Mouse (Mus musculus) limb, embryonic 14.5 days (tissue): ENCODE measurements around the gene Ldha. TPM values are rescaled to one million over a fixed set of nuclear protein-coding genes. Genes with fewer than 3 reads are reported as not detected.
A peak's percentile ranks its signal among the peaks of the same experiment; 100 is the strongest.

ENCODE experiments used
- ATAC-seq: fragments of 200-750 bp; cut with Nextera tagmentation; 2 replicates; pipeline ENCODE4 v1.8.0; 2017; ENCODE audit warnings: low read depth, moderate number of reproducible peaks, moderate TSS enrichment; ENCODE audit not compliant: low FRiP score
- DNase-seq: peaks from one replicate; pipeline ENCODE4 v3.0.0-alpha.2; 2015; ENCODE audit warnings: low spot score
- H3K27ac ChIP-seq: fragments of 300-500 bp; sonication (generic); replicated peaks from 2 replicates; pipeline ENCODE4 v1.5.1; 2014; ENCODE audit warnings: low read depth, mild to moderate bottlenecking, low read length, moderate library complexity, mixed read lengths
- H3K27me3 ChIP-seq: fragments of 300-500 bp; sonication (generic); 2 replicates; pipeline ENCODE4 v1.6.1; 2014; ENCODE audit warnings: low read length, mixed read lengths; ENCODE audit not compliant: control insufficient read depth, insufficient read depth
- H3K36me3 ChIP-seq: fragments of 300-500 bp; sonication (generic); 2 replicates; pipeline ENCODE4 v1.6.1; 2014; ENCODE audit warnings: mild to moderate bottlenecking, low read length, moderate library complexity, mixed read lengths; ENCODE audit not compliant: control insufficient read depth, insufficient read depth
- H3K4me1 ChIP-seq: fragments of 300-500 bp; sonication (generic); 2 replicates; pipeline ENCODE4 v1.6.1; 2014; ENCODE audit warnings: antibody characterized with exemption, low read length, mixed read lengths; ENCODE audit not compliant: control insufficient read depth, insufficient read depth
- H3K4me2 ChIP-seq: fragments of 300-500 bp; sonication (generic); replicated peaks from 2 replicates; pipeline ENCODE4 v1.6.1; 2014; ENCODE audit warnings: low read depth, mild to moderate bottlenecking, low read length, moderate library complexity; ENCODE audit not compliant: severe bottlenecking
- H3K4me3 ChIP-seq: fragments of 300-500 bp; sonication (generic); replicated peaks from 2 replicates; pipeline ENCODE4 v1.5.1; 2014; ENCODE audit warnings: low read length
- H3K9ac ChIP-seq: fragments of 300-500 bp; sonication (generic); 2 replicates; pipeline ENCODE4 v1.6.1; 2014; ENCODE audit warnings: mild to moderate bottlenecking, low read depth, low read length, moderate library complexity; ENCODE audit not compliant: severe bottlenecking
- H3K9me3 ChIP-seq: fragments of 300-500 bp; sonication (generic); 2 replicates; pipeline ENCODE4 v1.6.1; 2016; ENCODE audit warnings: low read length; ENCODE audit not compliant: control insufficient read depth
- POLR2A ChIP-seq: fragments of 200-500 bp; IDR thresholded peaks from 2 replicates; pipeline ENCODE4 v1.8.0; 2012; ENCODE audit warnings: inconsistent platforms, mild to moderate bottlenecking, moderate library complexity, borderline replicate concordance; ENCODE audit not compliant: insufficient read depth, insufficient read length; ENCODE audit errors: extremely low read depth
- whole genome bisulfite sequencing: fragments of 180-500 bp; shearing (Covaris S2); extraction: QIAGEN DNeasy Blood & Tissue Kit; methylation state at CpG from one replicate; pipeline ENCODE4 v1.1.7; 2014; 5-methylcytosine and 5-hydroxymethylcytosine counted together
- polyA plus RNA-seq, 2 experiments: library from polyadenylated mRNA; depleted of rRNA in 1 of 2; stranded (reverse) in 1 of 2; unstranded in 1 of 2; fragments of >200 nt; fragmentation: Nextera tagmentation in 1 of 2; extraction: Ambion mirVana in 1 of 2; gene quantifications; 2 replicates each; pipeline versions ENCODE4 v1.2.1 to v1.2.3; 2012 to 2014

Gene Ldha
- polyA plus RNA-seq, 2 experiments = 692 to 1,594 TPM

GRCm38 (mm10) chr7:46845211-46845977, 4.1 kb downstream of the Ldha start:
- DNase-seq (peak; percentile 93), ATAC-seq (peak; percentile 96)
- Histone ChIP-seq H3K27me3 (no peaks in the 10 kb centered on the region), H3K4me3 (peak overlapping the region; percentile 96), H3K4me1 (peaks cover 11% of the 10 kb centered on the region), H3K9ac (peak overlapping the region; percentile 96), H3K9me3 (no peaks in the 10 kb centered on the region), H3K27ac (peak overlapping the region; percentile 95), H3K4me2 (peak overlapping the region; percentile 82), H3K36me3 (peaks cover 30% of the 10 kb centered on the region)
- TF ChIP-seq POLR2A = peak; percentile 97
- WGBS = under 1% methylated on average over 50 of the region's 51 CpGs

DNA sequence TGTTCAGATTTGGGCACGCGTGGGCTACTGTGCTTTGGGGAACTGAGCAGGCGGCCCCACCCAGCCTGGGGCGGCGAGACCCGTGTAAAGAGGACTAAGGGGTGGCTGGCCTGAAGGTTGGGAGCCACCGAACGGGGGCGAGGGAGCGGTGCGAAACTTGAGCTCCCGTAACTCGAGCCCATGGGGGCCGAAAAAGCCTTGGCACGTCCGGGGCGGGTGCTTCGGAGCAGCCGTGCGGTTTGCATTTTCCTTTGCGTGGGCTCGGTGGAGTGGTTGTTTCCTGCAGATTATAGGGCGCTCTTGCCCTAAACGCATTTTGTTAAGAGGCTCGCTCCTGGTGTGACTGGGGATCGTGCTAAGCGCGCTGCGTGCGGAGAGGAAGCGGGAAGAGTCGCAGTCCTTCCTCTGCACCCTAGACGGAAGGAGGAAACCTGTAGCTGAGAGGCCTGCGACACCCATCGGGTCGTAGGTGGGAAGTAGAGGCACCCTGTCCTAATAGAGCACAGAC, 4.8 kb downstream of the Ldha start:
- H3K9ac ChIP-seq = peak overlapping the region; percentile 96
- H3K27ac ChIP-seq = peak overlapping the region; percentile 95
- ATAC-seq (peak; percentile 43; the same call in 1 of the 2 replicates), DNase-seq (peak; percentile 41)
- H3K9me3 ChIP-seq = no peaks in the 10 kb centered on the region
- H3K36me3 ChIP-seq = peaks cover 36% of the 10 kb centered on the region
- H3K4me3 ChIP-seq = peak overlapping the region; percentile 96
- H3K4me1 ChIP-seq = peaks cover 11% of the 10 kb centered on the region
- H3K4me2 ChIP-seq = peak overlapping the region; percentile 82
- WGBS = under 1% methylated on average over 36 of the region's 36 CpGs
- no peak for TF ChIP-seq POLR2A
- no peaks in the 10 kb centered on the region for H3K27me3 ChIP-seq

- H3K27me3 ChIP-seq = no peaks in the 10 kb centered on the region
- WGBS = 2% methylated on average over 28 of the region's 28 CpGs
- peak; percentile 78 for DNase-seq
- peaks cover 11% of the 10 kb centered on the region for H3K4me1 ChIP-seq
- H3K9me3 ChIP-seq = no peaks in the 10 kb centered on the region
- TF ChIP-seq POLR2A = no peak
- peak overlapping the region; percentile 96 for H3K4me3 ChIP-seq
- peak overlapping the region; percentile 82 for H3K4me2 ChIP-seq
- peak overlapping the region; percentile 95 for H3K27ac ChIP-seq
- peak overlapping the region; percentile 96 for H3K9ac ChIP-seq
- peaks cover 42% of the 10 kb centered on the region for H3K36me3 ChIP-seq
- peak; percentile 45; the same call in 1 of the 2 replicates for ATAC-seq
These were observed 5.4 kb downstream of the Ldha start for GRCm38 (mm10) chr7:46846486-46847244.

DNA sequence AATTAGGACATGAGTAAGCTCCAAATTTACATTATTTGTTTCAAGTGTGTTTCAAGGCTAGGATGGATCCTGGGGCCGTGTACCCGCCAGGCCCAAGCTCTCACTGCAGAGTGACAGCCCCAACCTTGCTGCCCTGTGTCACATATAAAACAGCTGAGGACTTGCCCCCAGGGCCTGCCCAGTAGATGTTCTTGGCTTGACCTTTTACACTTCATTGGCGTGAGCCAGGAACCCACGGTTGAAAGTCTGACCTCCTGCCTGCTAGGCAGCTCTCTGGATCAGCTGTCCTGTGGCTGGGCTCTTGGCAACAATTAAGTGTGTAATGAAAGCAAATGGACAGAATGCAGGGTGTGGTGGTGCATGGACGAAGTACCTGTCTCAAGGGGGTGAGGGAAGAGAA, 8.0 kb downstream of the Ldha start:
- no peak for TF ChIP-seq POLR2A
- 79% methylated on average over 5 of the region's 5 CpGs for WGBS
- ATAC-seq = no peak

DNA sequence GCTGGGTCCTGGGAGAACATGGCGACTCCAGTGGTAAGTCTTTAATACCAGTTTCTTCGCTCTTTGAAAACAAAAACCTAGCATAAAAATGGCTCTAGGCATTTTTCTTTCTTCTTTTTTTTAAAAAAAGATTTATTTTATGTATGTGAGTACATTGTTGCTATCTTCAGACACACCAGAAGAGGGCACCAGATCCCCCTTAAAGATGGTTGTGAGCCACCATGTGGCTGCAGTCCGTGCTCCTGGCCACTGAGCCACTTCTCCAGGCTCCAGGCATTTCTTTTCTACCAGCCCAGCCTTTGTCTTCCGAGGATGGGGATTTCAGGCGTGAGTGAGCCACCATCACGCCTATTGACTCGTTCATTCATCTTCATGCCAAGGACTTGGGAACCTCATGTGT, 9.8 kb downstream of the Ldha start:
- Histone ChIP-seq H3K4me1 (0 out of 2 replicates have a peak, but pooled peaks cover 3% of the 10 kb centered on the region), H3K27ac (no peak overlapping the region), H3K27me3 (no peaks in the 10 kb centered on the region), H3K9ac (no peak overlapping the region), H3K36me3 (peaks cover 86% of the 10 kb centered on the region), H3K4me3 (no peak overlapping the region), H3K9me3 (no peaks in the 10 kb centered on the region), H3K4me2 (no peak overlapping the region)
- ATAC-seq = no peak
- DNase-seq = no peak
- 90% methylated on average over 7 of the region's 7 CpGs for WGBS
- TF ChIP-seq POLR2A = no peak

More for the DNA sequence above, 8.0 kb downstream of the Ldha start:
- H3K27me3 ChIP-seq = no peaks in the 10 kb centered on the region
- H3K4me2 ChIP-seq = no peak overlapping the region
- H3K9me3 ChIP-seq = no peaks in the 10 kb centered on the region
- DNase-seq = no peak
- peaks cover 69% of the 10 kb centered on the region for H3K36me3 ChIP-seq
- H3K4me1 ChIP-seq = peaks cover 11% of the 10 kb centered on the region
- H3K27ac ChIP-seq = no peak overlapping the region
- H3K4me3 ChIP-seq = no peak overlapping the region
- H3K9ac ChIP-seq = no peak overlapping the region
